Mouse (Mus musculus) heart, adult 2 months (tissue): ENCODE measurements around the gene H2-Q1.

ENCODE experiments used
- CTCF ChIP-seq: fragments of 200-600 bp; IDR thresholded peaks from 2 replicates; pipeline ENCODE4 v1.8.1; 2022; ENCODE audit warnings: antibody characterized with exemption, mild to moderate bottlenecking, moderate library complexity
- POLR2A ChIP-seq: fragments of 200-500 bp; IDR thresholded peaks from 2 replicates; pipeline ENCODE4 v1.6.1; 2011; ENCODE audit warnings: mild to moderate bottlenecking, low read depth, low read length, control low read depth; ENCODE audit not compliant: insufficient read depth

GRCm38 (mm10) chr17:35320327-35321081 lies at the start of gene H2-Q1:
- TF ChIP-seq CTCF, result no peak
- TF ChIP-seq POLR2A, result no peak
